Mouse (Mus musculus) E14TG2a.4 (cell line): ENCODE data around the gene Wdr44.

ENCODE experiments used
- CTCF ChIP-seq: conservative IDR thresholded peaks from 2 replicates; pipeline ENCODE4 v1.5.1; 2014; ENCODE audit warnings: low read length
- NANOG ChIP-seq: IDR thresholded peaks from 2 replicates; pipeline ENCODE4 v1.6.1; 2014; ENCODE audit warnings: borderline replicate concordance, low read length, mixed read lengths

DNA sequence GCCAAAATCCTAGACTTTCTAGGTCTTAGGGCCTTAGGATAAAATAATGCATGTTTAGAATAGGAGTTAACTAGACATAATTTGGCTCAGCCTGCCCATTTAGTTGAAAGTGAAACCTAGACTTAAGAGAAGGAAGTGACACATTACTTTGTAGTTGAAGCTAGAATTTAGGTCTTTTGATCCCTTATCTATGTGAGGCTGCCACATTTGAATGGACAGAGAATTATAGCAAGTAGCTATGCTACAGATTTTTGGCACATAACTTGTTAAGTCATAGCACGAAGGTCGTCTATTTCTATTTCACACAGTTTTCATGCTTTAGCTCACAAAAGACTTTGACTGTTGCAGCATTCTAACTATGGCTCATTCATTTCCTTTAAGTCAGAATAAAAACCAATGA is 4.5 kb downstream of the Wdr44 start:
- no peak for TF ChIP-seq CTCF
- no peak for TF ChIP-seq NANOG
